Mouse (Mus musculus): ENCODE results near the gene Romo1.
"Not testable (repeated sequence)": the region's sequence is repeated elsewhere in the genome, so short reads cannot be mapped to it uniquely, and the experiment has no call there.

Romo1 gene

GRCm38 (mm10) chr2:156179796-156180093, 35.9 kb downstream of the Romo1 start:
- DNase-seq (ENCODE audit: low read depth, low spot score), result no peak

GRCm38 (mm10) chr2:156180094-156180821, 36.4 kb downstream of the Romo1 start, which contains the start of gene Rbm39:
TSS of gene Rbm39 (minus strand) at chr2:156180238.
- DNase-seq (ENCODE audit: low read depth, low spot score), result peak; percentile 99

- no peak for DNase-seq (ENCODE audit: low read depth, low spot score)
Observed at GRCm38 (mm10) chr2:156180824-156181590, 37.2 kb downstream of the Romo1 start.

DNA sequence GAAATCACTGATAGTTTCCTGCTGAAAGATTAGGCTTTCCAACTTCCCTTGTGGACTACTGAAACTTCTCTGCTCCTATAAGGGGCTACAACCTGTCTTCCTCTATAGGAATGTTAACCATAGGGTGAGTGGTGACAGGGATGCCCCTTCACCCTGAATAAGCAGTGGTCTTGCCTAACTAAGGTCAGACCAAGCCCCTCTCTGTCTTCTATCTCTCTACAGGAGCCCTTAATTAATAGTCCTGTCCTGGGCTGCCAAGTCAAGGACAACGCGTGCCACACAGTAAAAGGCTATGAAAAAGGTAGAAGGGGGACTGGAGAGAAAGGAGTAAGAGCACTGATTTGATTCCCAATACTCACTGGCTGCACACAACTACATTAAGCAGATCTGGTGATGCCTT, 37.8 kb downstream of the Romo1 start:
- DNase-seq (ENCODE audit: low read depth, low spot score), result no peak

- DNase-seq (ENCODE audit: low read depth, low spot score), result not testable (repeated sequence)
Observed at GRCm38 (mm10) chr2:156189241-156189640, 45.4 kb downstream of the Romo1 start.

GRCm38 (mm10) chr2:156190004-156190896, 46.4 kb downstream of the Romo1 start:
- DNase-seq (ENCODE audit: low read depth, low spot score), result no peak

DNA sequence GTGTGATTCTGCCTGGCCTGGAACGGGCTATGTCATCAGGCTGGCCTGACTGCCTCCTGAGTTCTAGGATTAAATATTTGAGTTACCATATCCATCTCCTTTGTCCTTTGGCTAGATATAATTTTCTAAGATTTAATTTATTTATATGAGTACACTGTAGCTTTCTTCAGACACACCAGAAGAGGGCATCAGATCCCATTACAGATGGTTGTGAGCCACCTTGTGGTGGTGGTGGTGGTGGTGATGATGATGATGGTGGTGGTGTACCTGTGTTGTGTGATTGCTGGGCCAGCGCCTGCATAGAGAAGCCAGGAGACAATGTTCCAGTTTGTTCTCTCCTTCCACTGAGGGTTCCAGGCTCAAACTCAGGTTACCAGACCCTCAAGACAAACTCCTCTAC, 47.7 kb downstream of the Romo1 start:
- DNase-seq (ENCODE audit: low read depth, low spot score), result no peak

- DNase-seq (ENCODE audit: low read depth, low spot score), result no peak
Observed at GRCm38 (mm10) chr2:156192068-156192467, 48.2 kb downstream of the Romo1 start.

- no peak for DNase-seq (ENCODE audit: low read depth, low spot score)
Observed at GRCm38 (mm10) chr2:156193066-156193862, 49.4 kb downstream of the Romo1 start.

GRCm38 (mm10) chr2:156194571-156194970, 50.7 kb downstream of the Romo1 start:
- DNase-seq (ENCODE audit: low read depth, low spot score), result no peak
